Mouse (Mus musculus) MEL (cell line): ENCODE data around the gene Srgap3. TPM values are rescaled to one million over a fixed set of nuclear protein-coding genes. Genes with fewer than 3 reads are reported as not detected.

Experiments
- DNase-seq: peaks from one replicate; pipeline ENCODE4 v3.0.0; 2011; ENCODE audit warnings: low read depth, low spot score
- H3K27ac ChIP-seq: 2 replicates; pipeline ENCODE4 v1.5.1; 2012; ENCODE audit warnings: low read depth, mild to moderate bottlenecking, control low read depth, low read length, moderate library complexity; ENCODE audit not compliant: control insufficient read depth
- H3K27me3 ChIP-seq, 2 experiments: fragments of 150-350 bp in 1 of 2; sonication (generic) in 1 of 2; 2 replicates each; pipeline ENCODE4 v1.6.1; 2012; ENCODE audit warnings: low read length in 2 of 2, mild to moderate bottlenecking in 2 of 2, improper control_type of control experiment in 1 of 2, moderate library complexity in 1 of 2; ENCODE audit not compliant: insufficient read depth in 2 of 2, control insufficient read depth in 1 of 2
- H3K36me3 ChIP-seq, 2 experiments: 2 replicates each; pipeline ENCODE4 v1.6.1; 2012 to 2014; ENCODE audit warnings: low read length in 2 of 2, improper control_type of control experiment in 1 of 2, inconsistent platforms in 1 of 2, mild to moderate bottlenecking in 1 of 2; ENCODE audit not compliant: insufficient read depth in 2 of 2, control insufficient read depth in 1 of 2
- H3K4me1 ChIP-seq, 2 experiments: fragments of 150-350 bp in 1 of 2; sonication (generic) in 1 of 2; 2 replicates each; pipeline ENCODE4 v1.6.1; 2012; ENCODE audit warnings: low read length in 2 of 2, improper control_type of control experiment in 1 of 2, mild to moderate bottlenecking in 1 of 2; ENCODE audit not compliant: insufficient read depth in 2 of 2, control insufficient read depth in 1 of 2
- H3K4me3 ChIP-seq, 2 experiments: fragments of 150-350 bp in 1 of 2; sonication (generic) in 1 of 2; 2 replicates each; pipeline ENCODE4 v1.5.1; 2012; ENCODE audit warnings: low read depth in 2 of 2, low read length in 2 of 2, mild to moderate bottlenecking in 2 of 2, moderate library complexity in 2 of 2, control low read depth in 1 of 2, improper control_type of control experiment in 1 of 2; ENCODE audit not compliant: control insufficient read depth in 1 of 2, insufficient read depth in 1 of 2
- H3K79me2 ChIP-seq: 2 replicates; pipeline ENCODE4 v1.6.1; 2012; ENCODE audit warnings: mild to moderate bottlenecking, low read length, moderate library complexity; ENCODE audit not compliant: control insufficient read depth, poor library complexity, insufficient read depth
- H3K9ac ChIP-seq: 2 replicates; pipeline ENCODE4 v1.6.1; 2012; ENCODE audit warnings: low read depth, mild to moderate bottlenecking, control low read depth, low read length, moderate library complexity; ENCODE audit not compliant: control insufficient read depth, poor library complexity, severe bottlenecking
- H3K9me3 ChIP-seq: fragments of 150-350 bp; sonication (generic); replicated peaks from 2 replicates; pipeline ENCODE4 v1.6.1; 2012; ENCODE audit warnings: mild to moderate bottlenecking, low read length, improper control_type of control experiment, moderate library complexity; ENCODE audit not compliant: insufficient read depth
- BHLHE40 ChIP-seq: IDR thresholded peaks from 2 replicates; pipeline ENCODE4 v1.6.1; 2012; ENCODE audit warnings: low read depth, mild to moderate bottlenecking, inconsistent platforms, low read length, improper control_type of control experiment, borderline replicate concordance
- CHD1 ChIP-seq: IDR thresholded peaks from 2 replicates; pipeline ENCODE4 v1.6.1; 2012; ENCODE audit warnings: low read depth, mild to moderate bottlenecking, inconsistent platforms, low read length, improper control_type of control experiment
- ELF1 ChIP-seq: IDR thresholded peaks from 2 replicates; pipeline ENCODE4 v1.6.1; 2014; ENCODE audit warnings: low read depth, mild to moderate bottlenecking, inconsistent platforms, low read length, improper control_type of control experiment, moderate library complexity
- HCFC1 ChIP-seq: IDR thresholded peaks from 2 replicates; pipeline ENCODE4 v1.6.1; 2012; ENCODE audit warnings: low read depth, mild to moderate bottlenecking, inconsistent platforms, low read length, improper control_type of control experiment, moderate library complexity
- JUND ChIP-seq: IDR thresholded peaks from 2 replicates; pipeline ENCODE4 v1.6.1; 2011; ENCODE audit warnings: low read depth, mild to moderate bottlenecking, improper control_type of control experiment, low read length
- KAT2A ChIP-seq: conservative IDR thresholded peaks from 2 replicates; pipeline ENCODE4 v1.6.1; 2012; ENCODE audit warnings: low read depth, low read length, improper control_type of control experiment, inconsistent platforms
- MAX ChIP-seq: IDR thresholded peaks from 2 replicates; pipeline ENCODE4 v1.6.1; 2011; ENCODE audit warnings: low read length, improper control_type of control experiment
- MAZ ChIP-seq: IDR thresholded peaks from 2 replicates; pipeline ENCODE4 v1.6.1; 2012; ENCODE audit warnings: low read depth, mild to moderate bottlenecking, inconsistent platforms, low read length, improper control_type of control experiment
- MEF2A ChIP-seq: IDR thresholded peaks from 2 replicates; pipeline ENCODE4 v1.6.1; 2014; ENCODE audit warnings: low read depth, mild to moderate bottlenecking, inconsistent platforms, low read length, improper control_type of control experiment; ENCODE audit not compliant: poor library complexity, insufficient replicate concordance, severe bottlenecking; ENCODE audit errors: extremely low read depth
- MYB ChIP-seq: IDR thresholded peaks from 2 replicates; pipeline ENCODE4 v1.6.1; 2011; ENCODE audit warnings: mild to moderate bottlenecking, low read depth, low read length, improper control_type of control experiment
- NELFE ChIP-seq: IDR thresholded peaks from 2 replicates; pipeline ENCODE4 v1.6.1; 2011; ENCODE audit warnings: low read depth, low read length, improper control_type of control experiment
- RCOR1 ChIP-seq: IDR thresholded peaks from 2 replicates; pipeline ENCODE4 v1.6.1; 2012; ENCODE audit warnings: low read depth, mild to moderate bottlenecking, inconsistent platforms, low read length, improper control_type of control experiment
- TAL1 ChIP-seq: IDR thresholded peaks from 2 replicates; pipeline ENCODE4 v1.6.1; 2012; ENCODE audit warnings: mild to moderate bottlenecking, inconsistent platforms, low read length, moderate library complexity, mixed read lengths
- TCF12 ChIP-seq: IDR thresholded peaks from 2 replicates; pipeline ENCODE4 v1.6.1; 2014; ENCODE audit warnings: low read depth, mild to moderate bottlenecking, inconsistent platforms, low read length, improper control_type of control experiment, moderate library complexity
- USF1 ChIP-seq: IDR thresholded peaks from 2 replicates; pipeline ENCODE4 v1.6.1; 2014; ENCODE audit warnings: low read depth, mild to moderate bottlenecking, inconsistent platforms, low read length, improper control_type of control experiment, moderate library complexity
- ZC3H11A ChIP-seq: IDR thresholded peaks from 2 replicates; pipeline ENCODE4 v1.6.1; 2012; ENCODE audit warnings: low read depth, mild to moderate bottlenecking, inconsistent platforms, low read length, improper control_type of control experiment
- ZKSCAN1 ChIP-seq: IDR thresholded peaks from 2 replicates; pipeline ENCODE4 v1.6.1; 2012; ENCODE audit warnings: low read depth, mild to moderate bottlenecking, inconsistent platforms, low read length, improper control_type of control experiment, moderate library complexity
- ZMIZ1 ChIP-seq: IDR thresholded peaks from 2 replicates; pipeline ENCODE4 v1.6.1; 2012; ENCODE audit warnings: low read depth, mild to moderate bottlenecking, inconsistent platforms, low read length, improper control_type of control experiment, moderate library complexity
- polyA plus RNA-seq, 2 experiments: library from polyadenylated mRNA; stranded (reverse) in 1 of 2; unstranded in 1 of 2; fragments of >175 nt in 1 of 2; fragments of >200 nt in 1 of 2; gene quantifications; 2 replicates each; pipeline versions ENCODE4 v1.2.1 to v1.2.4; 2012; ENCODE audit warnings: low replicate concordance in 2 of 2, low read depth in 1 of 2; ENCODE audit not compliant: insufficient read length in 2 of 2, insufficient read depth in 1 of 2, missing spikeins in 1 of 2
- total RNA-seq: library from RNA; depleted of rRNA; stranded (reverse); fragments of 300-350 nt; gene quantifications from 2 replicates; pipeline ENCODE4 v1.2.3, GENCODE M21; 2012

The Srgap3 gene
- total and polyA plus RNA-seq, 3 experiments, result 0.31 to 0.75 TPM; not detected in 1

DNA sequence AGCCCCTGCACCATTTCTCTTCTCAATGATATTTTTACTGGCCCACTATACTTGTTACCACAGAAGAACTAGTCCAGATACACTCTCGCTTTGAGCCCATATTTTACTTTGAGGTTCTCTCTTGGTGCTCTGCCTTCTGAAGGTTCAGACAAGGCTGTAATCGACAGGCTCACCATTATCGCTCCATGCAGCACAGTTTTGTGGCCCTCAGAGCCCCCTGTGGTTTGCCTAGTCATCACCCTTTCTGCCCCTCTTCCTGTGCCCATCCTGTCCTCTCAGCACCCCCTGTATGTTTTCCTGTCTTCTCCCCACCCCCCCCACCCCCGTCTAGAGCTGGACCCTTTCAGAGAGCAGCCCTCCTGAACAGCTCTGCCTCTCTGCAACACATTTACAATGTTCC lies 111.7 kb downstream of the Srgap3 start:
- Histone ChIP-seq H3K36me3 (no peaks in the 10 kb centered on the region), H3K79me2 (no peaks in the 10 kb centered on the region), H3K9ac (no peak overlapping the region), H3K27ac (no peak overlapping the region), H3K4me3 (no peak overlapping the region), H3K4me1 (no peaks in the 10 kb centered on the region), H3K9me3 (no peaks in the 10 kb centered on the region), H3K27me3 (no peaks in the 10 kb centered on the region)
- TF ChIP-seq NELFE (no peak), MYB (no peak), MEF2A (no peak), TAL1 (no peak), USF1 (no peak), HCFC1 (no peak)
- no peak for DNase-seq

DNA sequence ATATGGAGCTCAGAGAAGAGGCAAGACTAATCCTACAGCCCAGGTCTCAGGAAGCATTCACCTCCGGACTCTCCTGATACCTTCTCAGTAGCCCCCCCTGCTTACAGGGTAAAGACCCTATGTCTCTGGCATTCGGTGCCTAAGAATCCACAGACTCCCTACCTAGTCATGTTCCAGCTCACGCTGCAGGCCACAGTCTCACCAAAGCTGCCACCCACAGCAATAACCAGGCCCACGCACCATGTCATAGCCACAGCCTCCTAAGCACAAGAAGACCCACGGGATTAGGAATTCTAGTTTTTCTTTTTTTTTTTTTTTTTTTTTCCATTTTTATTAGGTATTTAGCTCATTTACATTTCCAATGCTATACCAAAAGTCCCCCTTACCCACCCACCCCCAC lies 112.6 kb downstream of the Srgap3 start:
- H3K36me3 ChIP-seq, result no peaks in the 10 kb centered on the region
- no peaks in the 10 kb centered on the region for H3K27me3 ChIP-seq
- TF ChIP-seq USF1 (no peak), KAT2A (no peak), ELF1 (no peak), MAZ (no peak)
- H3K27ac ChIP-seq, result no peak overlapping the region
- H3K9ac ChIP-seq, result no peak overlapping the region
- no peaks in the 10 kb centered on the region for H3K79me2 ChIP-seq
- DNase-seq, result no peak
- no peak overlapping the region for H3K4me3 ChIP-seq
- no peaks in the 10 kb centered on the region for H3K4me1 ChIP-seq
- H3K9me3 ChIP-seq, result no peaks in the 10 kb centered on the region

DNA sequence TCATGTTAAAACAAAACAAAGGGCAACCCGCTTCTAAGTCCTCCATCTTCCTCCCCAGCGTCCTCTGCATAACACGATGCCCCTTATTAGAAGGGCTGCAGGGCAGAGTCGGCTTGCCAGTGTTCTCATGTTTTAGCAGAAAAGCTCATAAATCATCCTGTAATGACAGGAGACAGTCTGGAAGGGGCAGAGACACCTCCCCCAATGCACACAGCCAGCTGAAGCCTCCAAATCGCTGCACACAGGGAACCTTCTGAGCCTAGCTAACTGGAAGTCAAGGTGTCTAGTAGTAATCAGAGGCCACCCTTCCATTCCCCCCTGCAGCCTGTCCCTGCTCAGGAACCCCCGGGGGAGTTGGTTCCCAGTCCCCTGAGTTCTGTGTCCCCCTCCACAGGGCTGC lies 113.3 kb downstream of the Srgap3 start:
- Histone ChIP-seq H3K9ac (no peak overlapping the region), H3K4me3 (no peak overlapping the region), H3K79me2 (no peaks in the 10 kb centered on the region), H3K4me1 (no peaks in the 10 kb centered on the region), H3K27ac (no peak overlapping the region), H3K27me3 (no peaks in the 10 kb centered on the region), H3K9me3 (no peaks in the 10 kb centered on the region), H3K36me3 (no peaks in the 10 kb centered on the region)
- TF ChIP-seq TAL1, result no peak
- TF ChIP-seq MAZ, result no peak
- TF ChIP-seq ZKSCAN1, result no peak
- TF ChIP-seq ZMIZ1, result no peak
- no peak for TF ChIP-seq TCF12
- TF ChIP-seq BHLHE40, result no peak
- TF ChIP-seq NELFE, result no peak
- no peak for TF ChIP-seq ZC3H11A
- no peak for TF ChIP-seq CHD1
- TF ChIP-seq MAX, result no peak
- no peak for TF ChIP-seq JUND
- no peak for TF ChIP-seq RCOR1
- DNase-seq, result no peak
